Mouse (Mus musculus) urinary bladder, postnatal 14 days (tissue): ENCODE data around the gene Olfm4.

Source experiments
- DNase-seq: peaks from one replicate; pipeline ENCODE4 v3.0.0; 2021; ENCODE audit warnings: low spot score

Gene Olfm4

DNA sequence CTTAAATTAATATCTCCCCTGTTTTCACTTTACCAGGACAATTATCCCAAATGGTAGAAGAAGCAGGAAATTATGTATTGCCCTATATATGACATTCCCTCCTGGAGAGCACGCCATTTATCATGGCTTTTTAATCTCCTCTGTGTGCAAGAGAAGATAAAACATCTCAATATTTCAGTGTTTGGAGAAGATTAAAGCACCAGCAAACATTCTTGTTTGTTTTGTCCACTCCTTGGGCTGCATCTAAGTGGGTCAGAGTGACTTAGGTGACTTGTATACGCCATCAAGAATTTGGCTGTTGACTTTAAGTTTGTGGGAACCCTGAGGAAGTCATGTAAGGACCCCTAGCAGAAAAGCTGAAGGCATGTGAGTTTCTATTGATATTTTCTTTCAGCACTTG, at the start of gene Olfm4:
Olfm4 (plus strand) TSS at position 301 of the 400 bp plus-strand sequence.
- no peak for DNase-seq

DNA sequence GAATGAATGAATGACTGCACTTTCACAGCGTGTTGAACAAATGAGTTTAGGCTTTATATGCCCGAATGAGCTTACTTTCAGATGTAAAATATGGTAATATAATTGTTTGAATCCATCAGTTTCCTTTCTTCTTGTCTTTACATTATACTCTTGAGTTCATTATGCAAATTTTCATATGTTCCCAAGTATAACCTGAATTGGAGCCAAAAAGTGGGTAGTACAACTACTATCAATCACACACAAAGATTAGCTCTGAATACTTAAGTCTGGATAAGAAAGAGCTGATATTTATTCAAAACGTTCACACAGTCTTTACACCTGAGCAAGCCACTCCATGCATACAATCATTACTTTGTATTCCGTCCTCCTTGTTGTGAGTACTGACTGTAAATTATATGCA, 49.5 kb upstream of the Olfm4 start:
- DNase-seq: no peak

DNA sequence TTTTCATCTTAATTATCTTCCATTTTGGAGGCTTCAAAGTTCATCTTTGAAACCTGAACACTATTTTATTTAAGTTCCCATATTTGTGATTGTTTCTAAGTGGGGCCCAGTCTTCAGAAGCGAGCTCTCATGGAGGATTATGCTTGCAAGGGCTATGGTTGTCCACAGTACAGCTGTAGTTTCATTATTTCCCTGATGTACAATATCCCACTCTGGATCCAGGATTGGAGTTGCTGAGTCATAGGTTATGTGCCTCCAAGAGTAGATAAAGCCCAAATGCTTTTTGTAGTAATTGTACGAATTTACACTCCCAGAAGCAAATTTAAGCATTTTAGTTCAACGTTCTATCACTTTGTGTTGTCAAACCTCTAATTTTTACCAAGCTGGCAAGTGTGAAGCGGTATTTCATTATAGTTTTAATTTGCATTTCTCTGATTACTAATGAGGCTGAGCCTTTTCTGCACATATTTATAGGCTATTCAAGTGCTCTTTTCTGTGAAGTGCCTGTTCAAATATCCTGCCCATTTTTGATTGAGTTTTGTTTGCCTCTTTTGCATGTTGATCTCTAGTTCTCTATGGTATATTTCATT, 46.9 kb upstream of the Olfm4 start:
- no peak for DNase-seq

DNA sequence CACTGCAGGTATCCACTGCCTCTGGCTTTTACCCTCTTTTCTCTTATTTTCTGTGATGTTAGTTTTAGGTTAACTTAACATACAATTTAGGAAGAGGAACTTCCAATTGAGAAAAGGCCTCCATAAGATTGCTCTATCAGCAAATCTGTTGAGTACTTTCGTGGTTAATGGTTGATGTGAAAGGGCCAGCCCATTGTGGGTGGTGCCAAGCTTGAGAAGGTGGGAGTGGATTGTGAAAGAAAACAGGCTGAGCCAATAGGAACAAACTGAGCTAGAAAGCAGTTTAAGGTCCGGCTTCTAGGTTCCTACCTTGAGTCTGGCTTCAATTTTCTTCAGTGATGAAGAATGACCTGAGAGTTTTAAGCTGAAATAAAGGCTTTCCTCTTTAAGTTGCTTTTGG, 38.0 kb upstream of the Olfm4 start:
- DNase-seq: no peak

DNA sequence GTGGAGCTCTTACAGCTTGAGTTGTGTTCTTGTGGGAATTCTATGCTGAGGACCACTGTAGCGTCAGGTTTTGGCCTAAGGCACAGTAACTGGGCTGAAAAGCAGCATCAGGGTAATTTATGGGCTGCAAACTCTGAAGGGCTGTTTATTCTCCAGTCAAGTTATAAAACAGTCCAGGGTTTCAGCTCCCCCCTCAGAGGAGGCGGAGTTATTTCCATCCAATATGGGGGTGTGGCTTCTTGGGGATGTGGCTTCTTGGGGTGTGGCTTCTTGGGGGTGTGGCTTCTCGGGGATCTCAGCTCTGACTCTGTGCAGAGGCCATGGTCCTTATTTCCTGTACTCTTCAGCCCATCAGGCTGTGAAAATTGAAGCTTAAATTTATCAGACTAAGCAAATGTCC, 28.2 kb upstream of the Olfm4 start:
- DNase-seq: no peak

DNA sequence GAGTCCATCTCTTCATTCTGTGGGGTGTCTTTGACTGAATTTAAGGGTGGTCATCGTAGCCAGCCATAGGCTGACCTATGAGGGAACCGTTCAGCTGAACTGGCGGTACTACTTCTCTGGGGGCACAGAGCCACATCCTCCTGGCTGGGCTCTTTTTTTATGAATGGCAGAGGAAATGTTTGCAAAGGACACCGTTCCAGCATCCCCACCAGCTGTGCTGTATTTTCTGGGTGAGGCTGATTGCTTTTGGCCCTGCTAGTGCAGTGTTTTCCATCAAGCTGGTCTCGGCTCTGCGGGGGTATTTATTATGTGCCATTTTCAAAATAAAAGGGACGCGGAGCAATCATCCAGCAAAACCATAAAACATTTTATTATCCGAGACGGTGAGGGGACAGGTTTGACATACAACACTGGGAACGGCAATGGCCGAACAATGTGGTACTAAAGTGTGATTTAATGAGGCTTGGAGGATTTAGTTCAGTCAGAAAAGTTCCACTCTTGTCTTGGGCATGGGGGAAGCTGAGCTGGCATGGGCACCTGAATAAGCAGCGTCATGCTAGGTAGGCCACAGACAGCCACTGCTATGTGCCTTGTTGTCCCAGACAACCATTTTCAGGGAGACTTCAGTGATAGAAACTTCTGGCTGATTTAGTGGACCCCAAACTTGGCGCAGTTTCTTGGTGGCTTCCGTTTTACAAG, 25.9 kb upstream of the Olfm4 start:
- no peak for DNase-seq

DNA sequence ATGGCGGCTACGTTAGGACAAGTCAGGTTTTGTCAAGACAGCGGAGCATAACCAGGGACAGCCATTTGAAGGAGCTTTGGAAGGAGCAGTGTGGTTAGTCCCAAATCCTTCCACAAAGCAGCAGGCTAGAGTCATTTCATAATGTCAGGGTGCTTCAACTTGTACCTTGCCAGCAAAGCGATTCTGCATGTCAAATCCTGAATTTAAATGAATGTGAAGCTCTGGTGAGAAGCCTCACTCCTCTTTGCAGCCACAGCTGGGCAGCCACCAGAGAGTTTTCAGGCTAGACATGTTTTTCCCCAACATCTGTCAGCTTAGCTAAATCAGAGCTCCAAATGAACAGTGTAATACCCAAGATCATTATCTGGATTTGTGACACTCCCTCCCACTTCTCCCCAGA, 22.7 kb upstream of the Olfm4 start:
- DNase-seq: no peak

DNA sequence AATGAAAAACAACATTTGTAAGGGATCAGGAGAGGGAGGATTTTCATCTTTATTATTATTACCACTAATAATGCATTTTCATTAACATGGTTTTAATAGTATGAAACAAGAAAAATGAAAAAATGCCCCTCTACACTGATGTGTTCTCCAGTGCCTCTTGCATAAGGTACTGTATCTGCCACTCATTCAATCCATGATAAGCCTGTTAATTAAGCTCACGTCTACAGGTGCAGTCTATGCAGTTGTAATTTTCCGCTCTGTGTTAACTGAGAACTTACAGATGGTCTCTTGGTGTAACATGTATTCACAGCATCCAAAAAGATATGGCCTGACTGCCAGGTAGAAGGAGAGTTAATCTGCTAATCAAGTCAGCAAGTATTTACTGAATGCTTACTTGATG, 22.3 kb upstream of the Olfm4 start:
- DNase-seq: no peak

DNA sequence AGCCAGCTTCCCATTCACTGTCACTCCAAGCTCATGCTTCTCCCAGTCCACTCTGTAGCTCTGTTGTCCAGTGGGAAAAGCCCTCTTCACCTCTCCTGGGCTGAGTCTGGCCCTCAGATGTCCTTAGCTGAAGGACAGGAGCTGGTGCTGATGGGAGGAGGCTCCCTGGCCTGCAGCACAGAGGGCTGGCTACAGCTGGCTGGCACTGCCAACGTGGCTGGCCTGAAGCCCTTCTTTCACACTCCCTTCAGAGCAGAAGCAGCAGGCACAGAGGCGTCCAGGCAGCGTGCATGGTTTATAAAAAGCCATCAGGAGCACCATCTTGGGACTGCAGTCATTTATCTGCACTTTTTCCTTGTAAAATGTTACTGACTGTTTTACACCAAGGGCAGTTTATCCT, 13.7 kb upstream of the Olfm4 start:
- no peak for DNase-seq

DNA sequence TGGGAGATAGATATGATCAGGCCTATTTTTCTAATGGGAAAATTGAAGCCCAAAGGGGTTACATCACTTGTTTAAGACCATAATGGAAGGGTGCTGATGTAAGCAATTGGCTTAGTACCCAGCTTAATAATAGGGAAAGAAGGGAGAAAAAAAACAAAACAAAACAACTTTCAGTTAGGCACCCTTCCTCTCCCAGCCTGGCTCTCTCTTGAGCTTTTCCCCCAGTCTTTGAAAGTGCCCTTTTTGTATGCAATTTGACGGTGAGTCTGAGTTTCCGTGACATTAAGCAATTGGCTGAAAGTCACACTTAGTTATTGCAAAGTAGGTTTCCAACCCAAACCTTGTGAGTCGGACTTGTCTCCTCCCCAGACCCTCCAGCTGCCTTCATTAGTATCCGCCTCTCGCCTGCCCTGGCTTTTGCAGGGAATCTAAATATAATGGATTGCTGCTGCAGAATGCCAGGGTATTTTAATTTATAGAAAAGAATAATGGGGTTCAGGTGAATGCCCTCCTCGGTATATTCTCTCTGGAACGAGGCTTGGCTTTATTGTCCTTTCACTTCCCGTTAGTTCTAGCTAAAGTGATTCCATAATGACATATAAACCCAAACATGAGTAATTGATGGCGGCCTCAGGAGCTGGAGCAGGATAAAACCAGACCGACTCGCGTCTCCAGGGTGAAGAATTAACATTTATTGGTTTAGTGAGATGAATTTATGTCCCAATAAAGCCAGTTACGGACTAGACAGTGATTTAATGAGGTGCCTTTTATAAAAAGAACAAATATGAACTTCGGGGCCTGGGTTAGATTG, 12.7 kb upstream of the Olfm4 start:
- DNase-seq: no peak

DNA sequence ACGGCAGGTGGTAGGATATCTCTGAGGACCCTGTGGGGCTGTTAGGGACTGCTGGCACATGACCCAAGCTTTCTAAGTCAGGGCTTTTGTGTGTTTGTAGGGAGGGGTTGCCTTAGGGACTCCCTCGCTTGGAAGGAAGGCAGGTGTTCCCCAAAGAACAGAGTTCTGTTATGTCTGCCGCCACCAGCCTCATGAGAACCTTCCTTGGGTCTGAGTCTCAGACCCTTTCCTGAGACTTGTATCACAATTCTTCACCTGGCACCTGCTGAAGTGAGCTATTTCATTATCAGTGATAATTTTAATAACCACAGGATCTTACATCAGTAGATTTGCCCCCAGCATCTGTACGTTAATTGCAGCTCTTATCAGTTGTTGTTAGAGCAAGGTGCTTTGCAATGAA, 2.4 kb upstream of the Olfm4 start:
- DNase-seq: no peak

DNA sequence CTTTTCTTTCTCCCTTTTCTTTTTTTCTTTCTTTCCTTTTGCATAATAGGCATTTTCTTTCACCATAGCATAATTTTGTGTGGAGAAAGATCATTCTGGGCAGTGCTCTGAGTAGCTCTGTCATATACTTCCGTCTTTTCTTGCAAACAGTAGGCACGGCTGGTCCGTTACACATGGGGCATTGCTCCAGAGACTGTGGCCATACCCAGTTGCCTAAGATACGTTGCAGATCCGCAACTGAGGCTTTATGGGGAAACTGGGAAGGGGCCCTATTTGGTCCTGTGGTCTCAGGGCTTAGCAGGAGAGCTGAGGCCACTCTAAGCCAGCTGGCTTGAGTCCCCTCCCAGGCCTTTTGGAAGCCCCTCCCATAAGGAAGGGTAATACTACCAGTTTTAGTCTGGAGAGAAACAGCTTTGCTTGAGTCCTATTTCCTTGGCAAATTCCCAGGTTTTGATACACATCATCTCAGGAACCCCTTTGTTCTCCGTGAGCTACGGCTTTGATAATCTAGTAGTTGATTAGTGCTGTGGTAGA, 1.3 kb downstream of the Olfm4 start:
- DNase-seq: no peak

DNA sequence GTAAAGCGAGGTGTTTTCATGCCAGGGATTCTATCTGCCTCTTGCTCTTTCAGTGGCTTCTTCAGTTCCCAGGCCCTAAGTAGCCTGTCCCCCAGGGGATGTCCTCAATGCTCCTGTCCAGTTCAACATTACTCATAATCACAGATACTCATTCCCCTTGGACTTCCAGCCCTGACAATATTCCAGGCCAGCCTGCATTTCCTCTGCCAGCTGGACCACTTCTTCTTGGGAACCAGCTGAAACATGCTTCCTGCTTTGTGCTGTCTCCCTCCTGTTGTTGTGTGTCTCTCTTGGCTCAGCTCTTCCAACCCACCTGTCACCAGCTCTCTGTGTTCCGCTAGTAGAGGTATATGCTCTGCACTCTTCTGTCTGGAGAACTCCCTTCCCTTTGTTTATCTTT, 1.8 kb downstream of the Olfm4 start:
- DNase-seq: peak; percentile 13

DNA sequence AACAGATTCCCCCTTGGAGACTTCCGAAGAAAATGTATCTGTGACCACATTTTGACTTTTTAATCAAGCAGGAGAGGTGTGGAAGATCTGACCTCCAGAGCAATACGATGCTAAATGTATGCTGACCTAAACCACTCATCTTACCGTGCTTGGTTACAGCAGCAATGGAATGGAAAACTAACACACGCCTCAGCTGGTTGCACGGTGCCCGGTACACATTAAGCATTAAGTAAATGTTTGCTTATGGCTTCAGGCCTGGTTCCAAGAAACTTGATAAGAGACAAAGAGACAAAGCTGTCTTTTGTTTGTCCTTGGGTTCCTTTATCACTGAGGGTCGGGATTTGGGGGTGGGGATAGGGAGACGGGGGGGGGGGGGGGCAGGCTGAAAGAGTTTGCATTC, 3.0 kb downstream of the Olfm4 start:
- DNase-seq: no peak

DNA sequence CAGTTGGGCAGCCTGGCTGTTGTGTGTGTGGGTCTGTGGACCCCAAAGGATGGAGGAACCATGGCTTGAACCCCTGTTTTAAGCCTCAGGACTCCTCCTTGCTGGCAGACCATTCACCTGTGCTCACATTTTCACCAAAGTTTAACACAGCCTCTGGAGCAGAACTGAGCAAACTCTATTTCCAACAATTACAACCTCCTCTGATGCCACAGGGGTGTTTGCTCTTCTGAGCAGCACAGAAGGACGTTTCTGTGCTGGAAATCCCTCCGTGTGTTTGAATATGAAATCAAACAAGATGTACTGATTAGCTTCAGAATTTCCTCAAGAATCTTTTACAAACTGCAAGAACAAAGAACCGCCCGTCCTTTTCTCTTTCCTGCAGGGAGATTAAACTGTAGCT, 5.9 kb downstream of the Olfm4 start:
- DNase-seq: no peak

DNA sequence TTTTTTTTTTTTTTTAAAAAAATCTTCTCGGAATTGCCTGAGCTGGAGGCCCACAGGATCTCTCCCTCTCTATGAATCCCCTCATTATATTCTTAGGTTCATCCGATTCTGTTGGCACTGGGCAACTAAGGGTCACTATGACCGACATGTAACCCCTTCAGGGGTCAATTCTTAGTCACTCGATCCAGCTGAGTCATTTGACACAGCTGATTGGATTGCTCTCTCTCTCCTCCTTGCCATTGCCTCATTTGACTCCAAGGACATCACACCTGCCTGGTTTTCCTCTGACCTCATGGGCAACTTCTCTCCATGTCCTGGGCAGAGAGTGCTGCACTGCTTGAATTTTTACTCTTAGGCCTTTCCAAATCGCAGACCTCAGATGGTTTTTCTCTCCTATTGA, 6.7 kb downstream of the Olfm4 start:
- DNase-seq: no peak

DNA sequence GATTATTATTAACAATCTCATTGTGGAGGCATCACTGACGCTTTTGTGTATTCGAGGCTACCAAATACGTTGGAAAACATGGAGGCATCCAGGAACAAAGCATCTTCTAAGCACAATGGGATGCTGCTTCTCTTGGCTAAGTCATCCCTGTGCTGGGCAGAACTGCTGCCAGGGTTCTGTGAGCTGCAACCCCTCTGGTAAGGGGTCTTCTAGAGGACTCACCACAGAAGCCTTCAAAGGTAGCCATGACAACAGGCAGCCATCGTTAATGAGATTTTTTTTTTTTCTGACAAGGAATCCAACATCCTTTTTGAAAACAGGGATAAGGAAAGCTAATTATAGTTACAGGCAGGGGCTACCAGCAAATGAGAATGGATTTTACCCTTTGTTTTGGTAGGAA, 13.7 kb downstream of the Olfm4 start:
- DNase-seq: no peak

DNA sequence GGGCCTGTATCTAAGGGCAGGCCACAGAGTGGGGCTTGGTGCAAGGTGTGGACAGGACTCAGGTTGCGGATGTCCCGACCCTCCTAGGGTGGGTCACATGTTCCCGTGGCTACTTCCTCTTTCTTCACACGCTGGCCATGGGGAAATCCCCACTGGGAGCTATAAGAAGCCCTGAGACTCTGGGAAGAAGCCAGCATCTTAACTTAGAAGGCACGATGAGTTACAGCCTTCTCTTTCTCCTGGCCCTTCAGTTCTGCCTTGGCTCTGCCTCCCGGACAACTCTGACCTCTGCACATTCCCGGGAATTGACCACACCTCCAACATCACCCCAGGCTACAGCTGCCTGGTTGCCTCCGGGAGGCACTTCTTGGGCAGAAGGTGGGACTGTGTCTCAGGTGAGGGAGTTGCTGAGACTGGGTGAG, 16.2 kb downstream of the Olfm4 start:
- DNase-seq: no peak

DNA sequence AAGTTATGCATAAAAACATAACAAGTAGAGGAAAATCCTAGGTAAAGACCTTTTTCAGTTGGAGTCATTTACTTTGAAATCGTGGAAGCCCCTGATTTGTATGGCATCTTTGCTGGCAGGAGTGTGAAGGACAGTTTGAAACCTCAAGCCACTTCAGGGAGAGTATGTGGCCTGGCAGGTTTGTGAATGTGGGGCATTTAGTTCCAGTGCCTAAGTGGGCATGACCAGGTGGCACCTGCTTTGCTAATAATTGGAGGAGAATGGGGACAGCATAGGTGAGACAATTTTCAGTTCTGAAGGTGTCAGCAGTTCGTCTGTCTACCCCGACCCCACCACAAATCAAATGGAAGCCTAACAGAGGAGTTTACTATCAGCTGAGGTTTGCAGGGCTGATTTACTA, 23.8 kb downstream of the Olfm4 start:
- DNase-seq: no peak

DNA sequence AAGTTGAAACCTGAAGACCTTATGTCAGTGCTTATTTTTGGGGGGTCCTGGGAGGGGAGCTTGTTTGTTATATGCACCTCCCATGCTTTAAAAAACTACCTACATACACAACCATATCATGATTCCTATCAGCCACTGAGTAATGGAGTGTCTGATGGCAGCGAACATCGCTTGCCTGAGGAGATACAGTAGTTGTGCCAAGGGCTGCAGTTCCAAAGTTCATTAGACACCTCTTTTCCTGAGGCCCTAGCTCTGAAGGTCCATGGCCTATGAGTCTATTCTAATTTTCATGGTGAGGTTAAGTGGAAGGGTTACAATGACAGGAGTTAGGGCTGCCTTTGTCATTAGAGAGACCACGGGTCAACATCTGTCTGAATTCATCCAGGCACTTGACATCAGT, 26.5 kb downstream of the Olfm4 start:
- DNase-seq: no peak

DNA sequence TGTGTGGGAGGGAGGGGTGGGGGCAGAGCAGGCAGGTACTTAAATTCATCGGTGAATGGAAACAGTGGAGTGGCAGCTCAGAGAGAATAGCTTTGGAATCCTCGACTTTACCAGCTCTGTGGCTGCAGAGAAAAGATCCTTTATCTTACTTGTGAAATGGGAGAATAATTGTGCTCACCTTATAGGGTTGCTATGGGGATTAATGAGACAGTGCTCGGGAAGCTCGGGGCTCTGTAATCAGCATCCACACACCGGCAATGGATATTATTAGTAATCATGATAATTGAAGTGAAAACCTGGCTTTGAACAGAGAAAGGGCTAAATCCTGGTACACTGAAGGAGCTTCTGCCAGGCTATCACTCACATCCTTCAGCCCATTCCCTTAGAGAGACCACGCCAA, 31.1 kb downstream of the Olfm4 start:
- DNase-seq: no peak

DNA sequence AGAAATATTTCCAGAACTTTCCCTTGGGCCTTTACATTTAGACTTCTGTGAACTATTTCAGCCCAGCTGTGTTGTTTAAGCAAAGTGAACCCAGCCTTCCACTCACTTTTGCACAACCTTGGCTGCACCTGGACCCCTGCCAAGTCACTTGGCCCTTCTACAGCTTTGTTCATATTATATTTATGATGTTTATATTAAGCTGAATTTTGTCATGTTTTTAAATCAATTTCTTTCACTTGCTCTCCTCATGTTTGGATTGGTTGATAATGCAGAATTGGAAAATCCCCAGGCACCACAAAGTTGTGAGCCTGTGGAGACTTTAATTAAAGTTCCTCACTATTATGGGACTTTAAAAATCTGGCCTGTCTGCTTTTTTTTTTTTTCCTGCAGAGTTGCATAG, 32.2 kb downstream of the Olfm4 start:
- DNase-seq: peak; percentile 18

DNA sequence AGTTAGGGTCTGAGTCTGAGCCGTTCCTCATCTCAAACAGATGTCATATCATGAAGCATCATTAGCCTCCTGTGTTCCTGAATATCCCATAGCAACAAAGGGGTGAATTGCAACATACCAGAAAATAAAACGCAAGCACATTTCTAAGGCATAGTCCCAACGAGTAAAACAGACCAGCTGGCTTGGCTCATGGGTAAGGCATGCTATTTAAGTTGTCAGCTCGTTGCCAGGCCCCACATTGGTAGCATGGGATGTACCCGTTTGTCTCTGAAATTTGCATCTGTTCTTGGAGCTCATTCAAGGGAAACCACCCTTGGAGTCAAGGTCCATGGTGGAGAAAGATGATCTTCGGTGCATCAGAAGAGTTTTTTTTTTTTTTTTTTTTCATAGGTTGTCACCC, 42.2 kb downstream of the Olfm4 start:
- DNase-seq: peak; percentile 6
